Mouse (Mus musculus): Measurements from ENCODE around the gene Scn2a. TPM values are rescaled to one million over a fixed set of nuclear protein-coding genes. Genes with fewer than 3 reads are reported as not detected.
A peak's percentile ranks its signal among the peaks of the same experiment; 100 is the strongest.
"Not testable (repeated sequence)": the region's sequence is repeated elsewhere in the genome, so short reads cannot be mapped to it uniquely, and the experiment has no call there.

Gene Scn2a
- polyA plus RNA-seq, 1 experiment from 2014 or later, result 1.9 TPM

DNA sequence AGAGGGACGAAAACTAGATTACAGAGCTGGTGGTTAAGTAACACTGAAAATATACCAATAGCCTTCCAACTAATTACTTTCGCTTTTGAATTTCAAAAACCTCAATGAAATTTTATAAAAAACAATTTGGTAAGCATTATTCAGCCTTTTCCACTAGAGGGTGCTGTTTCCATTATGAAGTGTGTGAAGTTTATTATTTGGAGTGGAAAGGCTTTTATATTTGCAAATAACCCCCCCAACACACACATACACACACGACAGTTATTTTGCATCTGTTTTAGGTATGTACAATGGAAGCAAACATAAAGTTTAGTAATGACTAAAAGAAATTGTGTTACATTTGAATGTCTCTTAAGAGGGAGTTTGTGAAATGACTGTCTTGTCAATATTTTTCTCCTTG, 171.9 kb downstream of the Scn2a start:
- Histone ChIP-seq H3K4me2 (ENCODE audit: low read depth, low read length) (peak overlapping the region; percentile 29; the same call in 1 of the 2 replicates), H3K9ac (ENCODE audit: low read length) (no peak overlapping the region; the same call in 1 of the 2 replicates)

DNA sequence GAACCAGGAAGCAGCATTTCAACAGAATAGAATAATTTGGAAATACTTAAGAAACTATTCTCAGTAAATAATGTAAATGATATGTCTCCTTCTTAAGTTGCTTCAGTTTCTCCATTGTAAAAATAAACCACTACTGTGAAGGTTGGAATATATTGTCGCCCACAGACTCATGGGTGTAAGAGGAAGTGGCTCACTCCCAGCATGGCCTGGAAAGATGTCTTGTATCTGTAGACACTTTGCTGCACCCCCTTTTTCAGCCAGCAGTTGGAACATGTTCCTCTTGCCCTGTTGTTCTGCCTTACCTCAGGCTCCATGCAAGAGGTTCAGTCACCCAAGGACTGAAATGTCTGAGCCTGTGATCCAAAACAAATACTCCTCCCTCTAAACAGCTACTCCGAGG, 173.0 kb downstream of the Scn2a start:
- no peak overlapping the region for H3K4me2 ChIP-seq (ENCODE audit: low read depth, low read length)
- H3K4me1 ChIP-seq (replicated peaks; ENCODE audit: control insufficient read depth, insufficient read depth, low read length), result no peaks in the 10 kb centered on the region
- H3K4me3 ChIP-seq (ENCODE audit: low read length), result no peak overlapping the region
- ATAC-seq (ENCODE audit: low read depth), result no peak
- no peaks in the 10 kb centered on the region for H3K36me3 ChIP-seq (ENCODE audit: control insufficient read depth, insufficient read depth, low read length)
- H3K9ac ChIP-seq (ENCODE audit: low read length), result no peak overlapping the region
- WGBS, result 71% methylated on average over 2 of the region's 2 CpGs
- H3K27ac ChIP-seq (ENCODE audit: low read length), result no peak overlapping the region
- H3K9me3 ChIP-seq (ENCODE audit: control insufficient read depth, low read length), result peaks cover 5% of the 10 kb centered on the region
- H3K27me3 ChIP-seq (ENCODE audit: control insufficient read depth, insufficient read depth, low read depth, low read length), result no peaks in the 10 kb centered on the region

More for the DNA sequence above, 171.9 kb downstream of the Scn2a start:
- H3K9me3 ChIP-seq (ENCODE audit: control insufficient read depth, low read length), result peaks cover 5% of the 10 kb centered on the region
- H3K36me3 ChIP-seq (ENCODE audit: control insufficient read depth, insufficient read depth, low read length), result no peaks in the 10 kb centered on the region
- H3K4me1 ChIP-seq (replicated peaks; ENCODE audit: control insufficient read depth, insufficient read depth, low read length), result no peaks in the 10 kb centered on the region
- H3K27ac ChIP-seq (ENCODE audit: low read length), result no peak overlapping the region
- no peak overlapping the region for H3K4me3 ChIP-seq (ENCODE audit: low read length)
- ATAC-seq (ENCODE audit: low read depth), result no peak
- H3K27me3 ChIP-seq (ENCODE audit: control insufficient read depth, insufficient read depth, low read depth, low read length), result no peaks in the 10 kb centered on the region
- WGBS, result 24% methylated on average over 3 of the region's 3 CpGs

DNA sequence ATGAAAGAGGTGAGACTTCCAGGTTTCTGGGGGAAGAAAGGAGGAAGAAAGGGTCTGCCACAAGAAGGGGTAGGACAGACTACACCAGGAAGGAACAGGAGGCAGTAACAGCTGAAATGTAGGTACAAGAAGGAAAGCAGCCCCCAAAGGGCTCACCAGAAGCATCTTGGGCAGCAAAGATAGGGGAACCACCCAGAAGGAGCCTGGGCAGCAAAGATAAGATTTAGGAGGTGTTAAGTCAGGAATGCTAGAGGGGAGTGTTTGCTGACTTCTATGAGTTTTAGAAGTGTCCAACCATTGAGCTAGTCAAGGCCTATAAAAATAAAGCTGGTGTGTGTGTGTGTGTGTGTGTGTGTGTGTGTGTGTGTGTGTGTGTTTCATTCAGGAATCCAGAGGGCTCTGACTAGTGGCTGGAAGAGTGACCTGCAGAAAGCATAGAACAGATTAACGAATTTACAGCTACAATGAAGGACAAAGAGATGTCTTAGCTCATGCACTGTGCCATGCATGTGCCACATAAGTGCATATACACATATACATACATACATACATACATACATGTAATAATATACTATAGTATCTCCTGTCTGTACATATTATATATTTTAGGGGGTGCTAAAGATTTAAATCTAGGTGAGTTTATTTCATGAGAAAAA, 180.6 kb downstream of the Scn2a start:
- H3K4me1 ChIP-seq (replicated peaks; ENCODE audit: control insufficient read depth, insufficient read depth, low read length), result no peaks in the 10 kb centered on the region
- H3K36me3 ChIP-seq (ENCODE audit: control insufficient read depth, insufficient read depth, low read length), result no peaks in the 10 kb centered on the region
- H3K9ac ChIP-seq (ENCODE audit: low read length), result no peak overlapping the region
- H3K27me3 ChIP-seq (ENCODE audit: control insufficient read depth, insufficient read depth, low read depth, low read length), result no peaks in the 10 kb centered on the region
- H3K4me2 ChIP-seq (ENCODE audit: low read depth, low read length), result no peak overlapping the region
- H3K9me3 ChIP-seq (ENCODE audit: control insufficient read depth, low read length), result peaks cover 5% of the 10 kb centered on the region
- no peak overlapping the region for H3K27ac ChIP-seq (ENCODE audit: low read length)
- no peak overlapping the region for H3K4me3 ChIP-seq (ENCODE audit: low read length)
- no peak for ATAC-seq (ENCODE audit: low read depth)
- WGBS, result 93% methylated on average over 1 of the region's 1 CpGs

GRCm38 (mm10) chr2:65806556-65806955, 186.0 kb downstream of the Scn2a start:
- ATAC-seq (ENCODE audit: low read depth), result no peak

GRCm38 (mm10) chr2:65811203-65811602, 190.6 kb downstream of the Scn2a start:
- not testable (repeated sequence) for H3K4me1 ChIP-seq (replicated peaks; ENCODE audit: control insufficient read depth, insufficient read depth, low read length); H3K27me3 ChIP-seq (ENCODE audit: control insufficient read depth, insufficient read depth, low read depth, low read length); H3K9me3 ChIP-seq (ENCODE audit: control insufficient read depth, low read length); H3K4me3 ChIP-seq (ENCODE audit: low read length); H3K36me3 ChIP-seq (ENCODE audit: control insufficient read depth, insufficient read depth, low read length); H3K9ac ChIP-seq (ENCODE audit: low read length); H3K27ac ChIP-seq (ENCODE audit: low read length); H3K4me2 ChIP-seq (ENCODE audit: low read depth, low read length); ATAC-seq (ENCODE audit: low read depth)
- WGBS, result 83% methylated on average over 6 of the region's 6 CpGs

More at GRCm38 (mm10) chr2:65806556-65806955, 186.0 kb downstream of the Scn2a start:
- H3K36me3 ChIP-seq (ENCODE audit: control insufficient read depth, insufficient read depth, low read length), result no peaks in the 10 kb centered on the region
- H3K9ac ChIP-seq (ENCODE audit: low read length), result no peak overlapping the region
- H3K4me1 ChIP-seq (replicated peaks; ENCODE audit: control insufficient read depth, insufficient read depth, low read length), result no peaks in the 10 kb centered on the region
- no peak overlapping the region for H3K4me3 ChIP-seq (ENCODE audit: low read length)
- no peak overlapping the region for H3K4me2 ChIP-seq (ENCODE audit: low read depth, low read length)
- no peaks in the 10 kb centered on the region for H3K27me3 ChIP-seq (ENCODE audit: control insufficient read depth, insufficient read depth, low read depth, low read length)
- no peaks in the 10 kb centered on the region for H3K9me3 ChIP-seq (ENCODE audit: control insufficient read depth, low read length)
- 86% methylated on average over 6 of the region's 6 CpGs for WGBS
- H3K27ac ChIP-seq (ENCODE audit: low read length), result no peak overlapping the region

Other genes starting within 250 kb of the Scn2a start
- gene Scn3a, start 53.1 kb upstream of the Scn2a start, polyA plus RNA-seq (2015; fragmentation: Nextera tagmentation; extraction: Ambion mirVana), result 1.8 and 2.5 TPM in 2 replicates
- 0.54 and 0.58 TPM in 2 replicates for gene Csrnp3, start 225.0 kb downstream of the Scn2a start, polyA plus RNA-seq (2015; fragmentation: Nextera tagmentation; extraction: Ambion mirVana)

Data from lung, embryonic 16.5 days (tissue).